Mouse (Mus musculus) intestine, postnatal 0 days (tissue): ENCODE measurements around the gene Rnf126. TPM values are rescaled to one million over a fixed set of nuclear protein-coding genes. Genes with fewer than 3 reads are reported as not detected.
"Not testable (repeated sequence)": the region's sequence is repeated elsewhere in the genome, so short reads cannot be mapped to it uniquely, and the experiment has no call there.

Experiments
- ATAC-seq: fragments of 200-750 bp; cut with Nextera tagmentation; 2 replicates; pipeline ENCODE4 v1.8.0; 2017; ENCODE audit warnings: mild to moderate bottlenecking, moderate TSS enrichment, moderate library complexity
- H3K27ac ChIP-seq: fragments of 300-500 bp; sonication (generic); 2 replicates; pipeline ENCODE4 v1.5.1; 2014; ENCODE audit warnings: mild to moderate bottlenecking, low read depth, low read length, moderate library complexity
- H3K27me3 ChIP-seq: fragments of 300-500 bp; sonication (generic); replicated peaks from 2 replicates; pipeline ENCODE4 v1.6.1; 2014; ENCODE audit warnings: low read length, mixed read lengths; ENCODE audit not compliant: control insufficient read depth, insufficient read depth
- H3K36me3 ChIP-seq: fragments of 300-500 bp; sonication (generic); 2 replicates; pipeline ENCODE4 v1.6.1; 2014; ENCODE audit warnings: mild to moderate bottlenecking, moderate library complexity; ENCODE audit not compliant: control insufficient read depth, insufficient read depth
- H3K4me1 ChIP-seq: fragments of 300-500 bp; sonication (generic); replicated peaks from 2 replicates; pipeline ENCODE4 v1.6.1; 2014; ENCODE audit warnings: antibody characterized with exemption, low read length, mixed read lengths; ENCODE audit not compliant: control insufficient read depth, insufficient read depth
- H3K4me2 ChIP-seq: fragments of 300-500 bp; sonication (generic); replicated peaks from 2 replicates; pipeline ENCODE4 v1.6.1; 2014; ENCODE audit warnings: low read depth, mild to moderate bottlenecking, moderate library complexity
- H3K4me3 ChIP-seq: fragments of 300-500 bp; sonication (generic); 2 replicates; pipeline ENCODE4 v1.5.1; 2014; ENCODE audit warnings: low read depth, low read length
- H3K9ac ChIP-seq: fragments of 300-500 bp; sonication (generic); 2 replicates; pipeline ENCODE4 v1.6.1; 2014; ENCODE audit warnings: mild to moderate bottlenecking, low read depth, low read length
- H3K9me3 ChIP-seq: fragments of 300-500 bp; sonication (generic); 2 replicates; pipeline ENCODE4 v1.6.1; 2016; ENCODE audit warnings: mixed run types; ENCODE audit not compliant: control insufficient read depth
- CTCF ChIP-seq: sonication (generic); IDR thresholded peaks from 2 replicates; pipeline ENCODE4 v1.5.1; 2016; ENCODE audit warnings: low read depth, mild to moderate bottlenecking, control low read depth, antibody characterized with exemption, moderate library complexity
- WGBS: fragments of 180-500 bp; shearing (Covaris S2); extraction: QIAGEN DNeasy Blood & Tissue Kit; methylation state at CpG from one replicate; pipeline ENCODE4 v1.1.7; 2014; 5-methylcytosine and 5-hydroxymethylcytosine counted together
- polyA plus RNA-seq: library from polyadenylated mRNA; unstranded; fragments of >200 nt; fragmentation: Nextera tagmentation; extraction: Ambion mirVana; gene quantifications from 2 replicates; pipeline ENCODE4 v1.2.1, GENCODE M21; 2015

Gene Rnf126
- polyA plus RNA-seq, 1 experiment from 2014 or later = 41.2 TPM

DNA sequence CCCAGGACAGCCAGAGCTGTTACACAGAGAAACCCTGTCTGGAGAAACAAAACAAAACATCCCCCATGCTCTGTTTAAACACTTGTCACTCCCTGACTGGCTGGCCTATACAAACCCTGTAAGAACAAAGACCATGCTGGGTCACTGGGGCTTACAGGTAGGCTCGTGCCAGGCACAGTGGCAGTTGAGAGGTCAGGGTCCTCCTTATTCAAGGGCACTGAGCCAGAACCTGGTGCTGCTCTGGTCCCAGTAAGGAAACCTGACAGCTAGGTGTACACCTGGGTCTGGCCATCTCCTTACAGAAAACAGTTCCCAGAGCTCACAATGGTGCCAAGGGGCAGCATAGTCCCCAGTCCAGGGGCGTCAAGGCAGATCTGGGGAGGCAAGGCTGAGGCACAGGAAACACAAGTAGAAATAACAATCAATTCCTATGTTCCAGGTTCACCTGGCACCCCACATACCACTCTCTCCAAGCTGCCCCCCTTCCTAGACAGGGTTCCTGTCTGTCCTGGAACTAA lies 1.5 kb downstream of the Rnf126 start:
- no peak overlapping the region for H3K27ac ChIP-seq
- no peak for TF ChIP-seq CTCF

DNA sequence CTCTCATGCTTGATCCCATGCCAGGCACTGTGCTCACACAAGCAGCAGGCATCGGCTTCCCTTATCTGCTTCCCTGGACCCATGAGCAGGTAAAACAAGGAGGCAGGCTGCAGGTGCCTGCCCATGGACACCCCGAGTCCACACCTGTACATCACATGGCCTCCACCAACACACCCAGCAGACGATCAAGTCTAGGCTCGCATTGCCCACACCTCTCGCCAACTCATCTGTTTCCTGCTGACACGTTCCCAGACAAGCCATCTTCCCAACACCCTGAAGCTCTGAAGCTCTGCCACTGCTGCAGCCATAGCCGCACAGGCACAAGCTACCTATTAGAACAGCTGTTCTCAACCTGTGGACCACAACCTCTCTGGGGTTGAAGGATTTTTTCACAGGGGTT lies 2.5 kb downstream of the Rnf126 start:
- Histone ChIP-seq H3K4me2 (0 out of 2 replicates have a peak overlapping the region, but pooled peaks have one; percentile 13), H3K4me3 (no peak overlapping the region), H3K9me3 (no peaks in the 10 kb centered on the region), H3K27ac (no peak overlapping the region), H3K9ac (no peak overlapping the region), H3K27me3 (no peaks in the 10 kb centered on the region), H3K36me3 (peaks cover 32% of the 10 kb centered on the region), H3K4me1 (peaks cover 4% of the 10 kb centered on the region; the same call in 1 of the 2 replicates)
- WGBS = 54% methylated on average over 7 of the region's 7 CpGs
- no peak for ATAC-seq
- TF ChIP-seq CTCF = no peak

More for the DNA sequence above, 1.5 kb downstream of the Rnf126 start:
- Histone ChIP-seq H3K9me3 (no peaks in the 10 kb centered on the region), H3K4me1 (peaks cover 4% of the 10 kb centered on the region; the same call in 1 of the 2 replicates), H3K27me3 (no peaks in the 10 kb centered on the region), H3K4me3 (0 out of 2 replicates have a peak overlapping the region, but pooled peaks have one; percentile 91), H3K36me3 (peaks cover 25% of the 10 kb centered on the region), H3K4me2 (peak overlapping the region; percentile 83), H3K9ac (no peak overlapping the region)
- no peak for ATAC-seq
- 49% methylated on average over 2 of the region's 2 CpGs for WGBS

DNA sequence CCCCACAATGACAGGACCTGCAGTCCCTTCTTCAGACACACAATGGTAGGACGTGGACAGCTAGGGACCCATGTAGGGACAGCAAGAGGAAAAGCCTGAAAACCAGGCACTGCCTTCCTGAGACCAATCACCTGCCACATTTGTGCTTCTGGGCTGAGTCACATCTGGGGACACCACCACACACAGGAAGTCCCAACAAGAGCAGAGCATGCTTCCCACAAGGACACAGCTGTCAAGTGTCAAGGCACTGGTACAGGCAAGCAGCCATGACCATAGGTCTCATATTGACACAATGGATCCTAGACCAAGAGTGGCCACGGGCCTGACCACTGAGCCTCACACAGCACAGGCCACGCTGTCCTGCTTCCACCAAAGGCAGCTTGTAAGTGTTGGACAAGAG lies 3.9 kb downstream of the Rnf126 start:
- H3K27me3 ChIP-seq = no peaks in the 10 kb centered on the region
- peaks cover 4% of the 10 kb centered on the region; the same call in 1 of the 2 replicates for H3K4me1 ChIP-seq
- 86% methylated on average over 3 of the region's 3 CpGs for WGBS
- peaks cover 46% of the 10 kb centered on the region for H3K36me3 ChIP-seq
- no peak overlapping the region for H3K9ac ChIP-seq
- TF ChIP-seq CTCF = no peak
- ATAC-seq = no peak
- no peak overlapping the region for H3K4me2 ChIP-seq
- H3K4me3 ChIP-seq = no peak overlapping the region
- no peaks in the 10 kb centered on the region for H3K9me3 ChIP-seq
- H3K27ac ChIP-seq = no peak overlapping the region

DNA sequence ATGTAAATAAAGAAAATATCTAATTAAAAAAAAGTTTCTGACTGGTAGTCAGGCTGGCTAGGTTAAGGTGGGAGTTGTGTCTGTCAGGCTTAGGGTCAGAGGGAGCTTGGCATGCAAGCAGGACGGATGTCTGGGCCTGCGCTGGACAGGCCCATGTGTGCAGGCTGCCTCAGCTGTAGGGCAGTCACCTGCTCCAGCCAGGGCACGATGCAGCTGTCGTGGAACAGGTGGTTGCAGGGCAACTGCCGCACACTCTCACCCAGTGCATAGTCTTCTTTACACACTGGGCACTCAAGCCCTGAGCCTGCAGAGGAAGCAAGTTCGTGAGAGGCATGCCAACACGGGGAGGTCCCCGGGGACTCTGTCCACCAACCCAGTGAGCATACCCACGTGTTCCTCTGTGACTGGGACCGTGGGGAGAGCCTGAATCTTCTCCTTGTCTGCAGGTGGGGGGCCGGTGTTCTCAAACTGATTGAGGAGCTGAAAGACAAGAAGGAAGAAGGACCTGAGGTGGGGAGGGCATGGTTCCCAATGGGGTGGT lies 6.1 kb downstream of the Rnf126 start:
- Histone ChIP-seq H3K4me2 (no peak overlapping the region), H3K27me3 (no peaks in the 10 kb centered on the region), H3K9me3 (no peaks in the 10 kb centered on the region), H3K36me3 (peaks cover 52% of the 10 kb centered on the region), H3K9ac (no peak overlapping the region), H3K4me1 (peaks cover under 1% of the 10 kb centered on the region; the same call in 1 of the 2 replicates), H3K27ac (no peak overlapping the region), H3K4me3 (no peak overlapping the region)
- ATAC-seq = no peak
- TF ChIP-seq CTCF = no peak
- 94% methylated on average over 11 of the region's 11 CpGs for WGBS

DNA sequence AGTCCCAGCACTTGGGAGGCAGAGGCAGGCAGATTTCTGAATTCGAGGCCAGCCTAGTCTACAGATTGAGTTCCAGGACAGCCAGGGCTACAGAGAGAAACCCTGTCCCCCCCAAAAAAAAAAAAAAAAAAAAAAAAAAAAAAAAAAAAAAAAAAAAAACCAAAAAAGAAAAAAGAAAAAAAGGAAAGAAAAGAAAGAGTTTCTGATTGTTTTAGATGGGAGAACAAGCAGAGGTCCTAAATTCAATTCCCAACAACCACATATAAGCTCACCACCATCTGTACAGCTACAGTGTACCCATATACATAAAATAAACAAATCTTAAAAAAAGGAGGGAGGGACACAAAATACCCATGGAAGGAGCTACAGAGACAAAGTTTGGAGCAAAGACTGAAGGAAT lies 7.1 kb downstream of the Rnf126 start:
- H3K4me2 ChIP-seq, ATAC-seq, H3K4me3 ChIP-seq, H3K27me3 ChIP-seq, H3K4me1 ChIP-seq, H3K9me3 ChIP-seq, H3K27ac ChIP-seq, H3K9ac ChIP-seq: not testable (repeated sequence)
- WGBS = 92% methylated on average over 1 of the region's 1 CpGs
- peaks cover 52% of the 10 kb centered on the region for H3K36me3 ChIP-seq

DNA sequence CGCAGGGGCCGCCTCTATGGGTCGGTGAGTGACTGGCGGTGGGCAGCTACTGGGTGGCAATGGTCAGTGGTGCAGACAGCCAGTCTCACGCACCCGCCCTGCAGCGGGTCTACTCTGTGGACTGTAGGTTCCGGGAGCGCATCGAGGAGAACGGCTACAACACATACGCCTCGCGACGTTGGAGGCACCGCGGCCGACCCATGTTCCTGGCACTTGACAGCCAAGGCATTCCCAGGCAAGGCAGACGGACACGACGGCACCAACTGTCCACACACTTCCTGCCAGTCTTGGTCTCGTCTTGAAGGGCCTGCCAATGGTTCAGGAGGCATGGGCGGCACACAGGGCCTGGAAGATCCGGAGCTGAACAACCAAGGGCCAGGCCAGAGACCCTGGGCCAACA lies 10.1 kb downstream of the Rnf126 start:
- Histone ChIP-seq H3K27ac (no peak overlapping the region), H3K9me3 (no peaks in the 10 kb centered on the region), H3K9ac (no peak overlapping the region), H3K4me2 (no peak overlapping the region), H3K27me3 (no peaks in the 10 kb centered on the region), H3K36me3 (peaks cover 41% of the 10 kb centered on the region), H3K4me3 (no peak overlapping the region), H3K4me1 (no peaks in the 10 kb centered on the region)
- ATAC-seq = no peak
- TF ChIP-seq CTCF = no peak
- 90% methylated on average over 24 of the region's 24 CpGs for WGBS
